Mouse (Mus musculus) liver, embryonic 11.5 days (tissue): ENCODE data around the gene Iqsec2. TPM values are rescaled to one million over a fixed set of nuclear protein-coding genes. Genes with fewer than 3 reads are reported as not detected.
A peak's percentile ranks its signal among the peaks of the same experiment; 100 is the strongest.

Source experiments
- ATAC-seq: fragments of 200-750 bp; cut with Nextera tagmentation; replicated peaks from 2 replicates; pipeline ENCODE4 v1.8.0; 2017; ENCODE audit warnings: moderate number of reproducible peaks, mild to moderate bottlenecking, moderate TSS enrichment, moderate library complexity; ENCODE audit not compliant: low FRiP score
- DNase-seq: peaks from one replicate; pipeline ENCODE4 v3.0.0-alpha.2; 2017; ENCODE audit warnings: low spot score
- H3K27ac ChIP-seq: fragments of 300-500 bp; sonication (generic); 2 replicates; pipeline ENCODE4 v1.5.1; 2014; ENCODE audit warnings: mild to moderate bottlenecking, low read depth, low read length, control low read depth
- H3K27me3 ChIP-seq: fragments of 300-500 bp; sonication (generic); replicated peaks from 2 replicates; pipeline ENCODE4 v1.6.1; 2014; ENCODE audit warnings: low read length, mixed read lengths; ENCODE audit not compliant: control insufficient read depth, insufficient read depth
- H3K36me3 ChIP-seq: fragments of 300-500 bp; sonication (generic); 2 replicates; pipeline ENCODE4 v1.6.1; 2014; ENCODE audit warnings: mild to moderate bottlenecking, low read length, moderate library complexity, mixed read lengths; ENCODE audit not compliant: control insufficient read depth, insufficient read depth
- H3K4me1 ChIP-seq: fragments of 300-500 bp; sonication (generic); replicated peaks from 2 replicates; pipeline ENCODE4 v1.6.1; 2014; ENCODE audit warnings: low read length, mixed read lengths; ENCODE audit not compliant: control insufficient read depth, insufficient read depth
- H3K4me2 ChIP-seq: fragments of 300-500 bp; sonication (generic); 2 replicates; pipeline ENCODE4 v1.6.1; 2014; ENCODE audit warnings: mild to moderate bottlenecking, control low read depth, moderate library complexity
- H3K4me3 ChIP-seq: fragments of 300-500 bp; sonication (generic); 2 replicates; pipeline ENCODE4 v1.5.1; 2014; ENCODE audit warnings: low read depth, low read length, control low read depth
- H3K9ac ChIP-seq: fragments of 300-500 bp; sonication (generic); 2 replicates; pipeline ENCODE4 v1.6.1; 2014; ENCODE audit warnings: low read depth, low read length, control low read depth
- H3K9me3 ChIP-seq: fragments of 300-500 bp; sonication (generic); 2 replicates; pipeline ENCODE4 v1.6.1; 2016; ENCODE audit warnings: low read length, inconsistent platforms, mixed read lengths; ENCODE audit not compliant: control insufficient read depth
- WGBS: fragments of 180-500 bp; shearing (Covaris S2); extraction: QIAGEN DNeasy Blood & Tissue Kit; methylation state at CpG from one replicate; pipeline ENCODE4 v1.1.7; 2014; 5-methylcytosine and 5-hydroxymethylcytosine counted together
- polyA plus RNA-seq: library from polyadenylated mRNA; unstranded; fragments of >200 nt; fragmentation: Nextera tagmentation; extraction: Ambion mirVana; gene quantifications from 2 replicates; pipeline ENCODE4 v1.2.1, GENCODE M21; 2014

Gene Iqsec2
- polyA plus RNA-seq, 1 experiment from 2014 or later, result 1.8 TPM

- Histone ChIP-seq H3K9ac (no peak overlapping the region), H3K4me2 (no peak overlapping the region), H3K27ac (no peak overlapping the region), H3K4me3 (no peak overlapping the region), H3K4me1 (no peaks in the 10 kb centered on the region), H3K9me3 (no peaks in the 10 kb centered on the region), H3K27me3 (peaks cover 47% of the 10 kb centered on the region), H3K36me3 (no peaks in the 10 kb centered on the region)
- WGBS, result 79% methylated on average over 1 of the region's 1 CpGs
- DNase-seq (no peak), ATAC-seq (no peak)
Observed at GRCm38 (mm10) chrX:152197814-152198648, 54.0 kb downstream of the Iqsec2 start.

- Histone ChIP-seq H3K4me2 (no peak overlapping the region), H3K4me1 (no peaks in the 10 kb centered on the region), H3K36me3 (no peaks in the 10 kb centered on the region), H3K9ac (no peak overlapping the region), H3K4me3 (no peak overlapping the region), H3K27ac (no peak overlapping the region), H3K9me3 (no peaks in the 10 kb centered on the region), H3K27me3 (peaks cover 57% of the 10 kb centered on the region)
- whole genome bisulfite sequencing, result 50% methylated on average over 4 of the region's 4 CpGs
- no peak for ATAC-seq
- no peak for DNase-seq
Observed at GRCm38 (mm10) chrX:152201737-152202421, 57.8 kb downstream of the Iqsec2 start.

GRCm38 (mm10) chrX:152202422-152203103 is 58.5 kb downstream of the Iqsec2 start:
- Histone ChIP-seq H3K9ac (no peak overlapping the region), H3K4me2 (no peak overlapping the region), H3K27me3 (peaks cover 56% of the 10 kb centered on the region), H3K9me3 (no peaks in the 10 kb centered on the region), H3K4me1 (no peaks in the 10 kb centered on the region), H3K4me3 (no peak overlapping the region), H3K27ac (no peak overlapping the region), H3K36me3 (no peaks in the 10 kb centered on the region)
- WGBS, result 32% methylated on average over 8 of the region's 8 CpGs
- ATAC-seq (peak; percentile 23; the same call in 1 of the 2 replicates), DNase-seq (no peak)

- Histone ChIP-seq H3K27me3 (peaks cover 50% of the 10 kb centered on the region), H3K27ac (no peak overlapping the region), H3K9me3 (no peaks in the 10 kb centered on the region), H3K36me3 (no peaks in the 10 kb centered on the region), H3K9ac (no peak overlapping the region), H3K4me3 (no peak overlapping the region), H3K4me1 (no peaks in the 10 kb centered on the region), H3K4me2 (no peak overlapping the region)
- ATAC-seq (no peak), DNase-seq (no peak)
- WGBS, result 79% methylated on average over 4 of the region's 4 CpGs
Observed at GRCm38 (mm10) chrX:152203247-152203646, 59.2 kb downstream of the Iqsec2 start.

- Histone ChIP-seq H3K4me1 (no peaks in the 10 kb centered on the region), H3K36me3 (no peaks in the 10 kb centered on the region), H3K9ac (no peak overlapping the region), H3K27ac (no peak overlapping the region), H3K4me3 (no peak overlapping the region), H3K27me3 (peaks cover 59% of the 10 kb centered on the region), H3K9me3 (no peaks in the 10 kb centered on the region), H3K4me2 (no peak overlapping the region)
- DNase-seq (no peak), ATAC-seq (no peak)
- WGBS, result 94% methylated on average over 1 of the region's 1 CpGs
Observed at GRCm38 (mm10) chrX:152205486-152205885, 61.4 kb downstream of the Iqsec2 start.

GRCm38 (mm10) chrX:152214703-152215102 is 70.6 kb downstream of the Iqsec2 start:
- no peak overlapping the region for H3K27ac ChIP-seq
- WGBS, result 76% methylated on average over 1 of the region's 1 CpGs
- no peak overlapping the region for H3K9ac ChIP-seq
- H3K4me2 ChIP-seq, result no peak overlapping the region
- DNase-seq (no peak), ATAC-seq (no peak)
- no peaks in the 10 kb centered on the region for H3K9me3 ChIP-seq
- H3K27me3 ChIP-seq, result peaks cover 41% of the 10 kb centered on the region
- no peak overlapping the region for H3K4me3 ChIP-seq
- H3K36me3 ChIP-seq, result no peaks in the 10 kb centered on the region
- H3K4me1 ChIP-seq, result no peaks in the 10 kb centered on the region

GRCm38 (mm10) chrX:152218529-152218928 is 74.5 kb downstream of the Iqsec2 start:
- no peak for ATAC-seq
- Histone ChIP-seq H3K4me2 (no peak overlapping the region), H3K9me3 (no peaks in the 10 kb centered on the region), H3K4me1 (no peaks in the 10 kb centered on the region), H3K27me3 (peaks cover 37% of the 10 kb centered on the region), H3K27ac (no peak overlapping the region), H3K4me3 (no peak overlapping the region), H3K36me3 (no peaks in the 10 kb centered on the region), H3K9ac (no peak overlapping the region)
- WGBS, result 86% methylated on average over 2 of the region's 2 CpGs
- no peak for DNase-seq

GRCm38 (mm10) chrX:152221721-152222120 is 77.7 kb downstream of the Iqsec2 start:
- Histone ChIP-seq H3K27ac (no peak overlapping the region), H3K36me3 (no peaks in the 10 kb centered on the region), H3K27me3 (peaks cover 40% of the 10 kb centered on the region), H3K4me2 (no peak overlapping the region), H3K9ac (no peak overlapping the region), H3K9me3 (no peaks in the 10 kb centered on the region), H3K4me1 (no peaks in the 10 kb centered on the region), H3K4me3 (no peak overlapping the region)
- 84% methylated on average over 4 of the region's 4 CpGs for WGBS
- no peak for DNase-seq
- ATAC-seq, result no peak
